Mouse (Mus musculus): ENCODE measurements around the gene Rsu1.

The Rsu1 gene

GRCm38 (mm10) chr2:13271165-13271957 is at the start of gene Rsu1:
TSS of gene Rsu1 (minus strand) at chr2:13271415.
- peak; percentile 87 to 93 for DNase-seq

GRCm38 (mm10) chr2:13303376-13303775 is 32.2 kb upstream of the Rsu1 start:
- DNase-seq, result no peak

- DNase-seq, result peak; percentile 13 to 18
These were observed 27.8 kb upstream of the Rsu1 start for GRCm38 (mm10) chr2:13299031-13299430.

- DNase-seq, result peak; percentile 7 to 23
These were observed 26.5 kb upstream of the Rsu1 start for GRCm38 (mm10) chr2:13297733-13298132.

GRCm38 (mm10) chr2:13290661-13291060 is 19.4 kb upstream of the Rsu1 start:
- no peak for DNase-seq

- no peak for DNase-seq
These were observed 18.9 kb upstream of the Rsu1 start for GRCm38 (mm10) chr2:13290070-13290469.

GRCm38 (mm10) chr2:13278114-13278862 is 7.1 kb upstream of the Rsu1 start:
- no peak for DNase-seq

- DNase-seq, result peak in 1 of 2 experiments; percentile 19
These were observed 4.7 kb upstream of the Rsu1 start for GRCm38 (mm10) chr2:13275874-13276273.

GRCm38 (mm10) chr2:13270736-13271135 is 479 bp downstream of the Rsu1 start:
- DNase-seq, result no peak

- DNase-seq, result no peak
These were observed 2.4 kb downstream of the Rsu1 start for GRCm38 (mm10) chr2:13268681-13269293.

- peak in 1 of 2 experiments; percentile 3 for DNase-seq
These were observed 6.3 kb downstream of the Rsu1 start for GRCm38 (mm10) chr2:13264875-13265274.

- no peak for DNase-seq
These were observed 8.1 kb downstream of the Rsu1 start for GRCm38 (mm10) chr2:13263150-13263549.

- DNase-seq, result no peak
These were observed 12.6 kb downstream of the Rsu1 start for GRCm38 (mm10) chr2:13258606-13259005.

GRCm38 (mm10) chr2:13240711-13241110 is 30.5 kb downstream of the Rsu1 start:
- no peak for DNase-seq

GRCm38 (mm10) chr2:13237140-13237901 is 33.9 kb downstream of the Rsu1 start:
- peak; percentile 19 to 31 for DNase-seq

- DNase-seq, result no peak
These were observed 35.5 kb downstream of the Rsu1 start for GRCm38 (mm10) chr2:13235696-13236095.

- no peak for DNase-seq
These were observed 36.4 kb downstream of the Rsu1 start for GRCm38 (mm10) chr2:13234796-13235195.

GRCm38 (mm10) chr2:13233902-13234301 is 37.3 kb downstream of the Rsu1 start:
- DNase-seq, result no peak

- no peak for DNase-seq
These were observed 37.9 kb downstream of the Rsu1 start for GRCm38 (mm10) chr2:13233254-13233835.

- no peak for DNase-seq
These were observed 38.9 kb downstream of the Rsu1 start for GRCm38 (mm10) chr2:13232305-13232704.

- no peak for DNase-seq
These were observed 41.5 kb downstream of the Rsu1 start for GRCm38 (mm10) chr2:13229686-13230085.

- DNase-seq, result no peak
These were observed 45.2 kb downstream of the Rsu1 start for GRCm38 (mm10) chr2:13226031-13226430.
